Mouse (Mus musculus) ovary, postnatal 36 days (tissue): Measurements from ENCODE around the gene Rassf8.

ENCODE experiments used
- DNase-seq: peaks from one replicate; pipeline ENCODE4 v3.0.0; 2022; ENCODE audit warnings: low spot score, mixed read lengths

Gene Rassf8

GRCm38 (mm10) chr6:145823588-145824234, 77.2 kb downstream of the Rassf8 start:
- no peak for DNase-seq

GRCm38 (mm10) chr6:145826305-145826704, 79.8 kb downstream of the Rassf8 start:
- no peak for DNase-seq

- no peak for DNase-seq
Observed at GRCm38 (mm10) chr6:145829062-145829835, 82.7 kb downstream of the Rassf8 start.

- DNase-seq = peak; percentile 71
Observed at GRCm38 (mm10) chr6:145830117-145830516, 83.6 kb downstream of the Rassf8 start.

- no peak for DNase-seq
Observed at GRCm38 (mm10) chr6:145830617-145831016, 84.1 kb downstream of the Rassf8 start.

GRCm38 (mm10) chr6:145832927-145833326, 86.4 kb downstream of the Rassf8 start:
- no peak for DNase-seq

- no peak for DNase-seq
Observed at GRCm38 (mm10) chr6:145835359-145835758, 88.8 kb downstream of the Rassf8 start.

- DNase-seq = no peak
Observed at GRCm38 (mm10) chr6:145845611-145846010, 99.1 kb downstream of the Rassf8 start.

GRCm38 (mm10) chr6:145846076-145846475, 99.5 kb downstream of the Rassf8 start:
- DNase-seq = no peak

GRCm38 (mm10) chr6:145846948-145847347, 100.4 kb downstream of the Rassf8 start:
- no peak for DNase-seq

GRCm38 (mm10) chr6:145847661-145848060, 101.1 kb downstream of the Rassf8 start:
- no peak for DNase-seq

- DNase-seq = peak; percentile 49
Observed at GRCm38 (mm10) chr6:145850789-145851188, 104.2 kb downstream of the Rassf8 start.

- DNase-seq = no peak
Observed at GRCm38 (mm10) chr6:145851956-145852355, 105.4 kb downstream of the Rassf8 start.

GRCm38 (mm10) chr6:145852708-145853107, 106.2 kb downstream of the Rassf8 start:
- DNase-seq = no peak

- no peak for DNase-seq
Observed at GRCm38 (mm10) chr6:145853356-145854079, 107.0 kb downstream of the Rassf8 start.

GRCm38 (mm10) chr6:145854756-145855155, 108.2 kb downstream of the Rassf8 start:
- DNase-seq = no peak

GRCm38 (mm10) chr6:145855720-145856551, 109.4 kb downstream of the Rassf8 start:
- DNase-seq = peak; percentile 95

GRCm38 (mm10) chr6:145857428-145857827, 110.9 kb downstream of the Rassf8 start:
- no peak for DNase-seq

GRCm38 (mm10) chr6:145858414-145858813, 111.9 kb downstream of the Rassf8 start:
- DNase-seq = no peak

GRCm38 (mm10) chr6:145860350-145860749, 113.8 kb downstream of the Rassf8 start:
- DNase-seq = no peak

GRCm38 (mm10) chr6:145861462-145862227, 115.1 kb downstream of the Rassf8 start:
- no peak for DNase-seq
